Mouse (Mus musculus) spleen, adult 2 months (tissue): ENCODE data around the gene Parp2.

Experiments
- CTCF ChIP-seq: fragments of 200-500 bp; IDR thresholded peaks from 2 replicates; pipeline ENCODE4 v1.5.1; 2011; ENCODE audit warnings: mild to moderate bottlenecking, inconsistent platforms; ENCODE audit not compliant: insufficient read depth, insufficient read length, insufficient replicate concordance; ENCODE audit errors: extremely low read depth
- POLR2A ChIP-seq: fragments of 200-500 bp; IDR thresholded peaks from 2 replicates; pipeline ENCODE4 v1.6.1; 2011; ENCODE audit warnings: low read depth, low read length, inconsistent platforms

GRCm38 (mm10) chr14:50802441-50802840 lies 5.2 kb upstream of the Parp2 start:
- TF ChIP-seq CTCF (no peak), POLR2A (no peak)
